Mouse (Mus musculus) heart, postnatal 0 days (tissue): Measurements from ENCODE around the gene Pcbp1.

ENCODE experiments used
- CTCF ChIP-seq: IDR thresholded peaks from 2 replicates; pipeline ENCODE4 v1.5.1; 2016; ENCODE audit warnings: antibody characterized with exemption, control low read depth, low read depth
- EP300 ChIP-seq: IDR thresholded peaks from 2 replicates; pipeline ENCODE4 v1.6.1; 2016; ENCODE audit warnings: antibody characterized with exemption, low read depth

DNA sequence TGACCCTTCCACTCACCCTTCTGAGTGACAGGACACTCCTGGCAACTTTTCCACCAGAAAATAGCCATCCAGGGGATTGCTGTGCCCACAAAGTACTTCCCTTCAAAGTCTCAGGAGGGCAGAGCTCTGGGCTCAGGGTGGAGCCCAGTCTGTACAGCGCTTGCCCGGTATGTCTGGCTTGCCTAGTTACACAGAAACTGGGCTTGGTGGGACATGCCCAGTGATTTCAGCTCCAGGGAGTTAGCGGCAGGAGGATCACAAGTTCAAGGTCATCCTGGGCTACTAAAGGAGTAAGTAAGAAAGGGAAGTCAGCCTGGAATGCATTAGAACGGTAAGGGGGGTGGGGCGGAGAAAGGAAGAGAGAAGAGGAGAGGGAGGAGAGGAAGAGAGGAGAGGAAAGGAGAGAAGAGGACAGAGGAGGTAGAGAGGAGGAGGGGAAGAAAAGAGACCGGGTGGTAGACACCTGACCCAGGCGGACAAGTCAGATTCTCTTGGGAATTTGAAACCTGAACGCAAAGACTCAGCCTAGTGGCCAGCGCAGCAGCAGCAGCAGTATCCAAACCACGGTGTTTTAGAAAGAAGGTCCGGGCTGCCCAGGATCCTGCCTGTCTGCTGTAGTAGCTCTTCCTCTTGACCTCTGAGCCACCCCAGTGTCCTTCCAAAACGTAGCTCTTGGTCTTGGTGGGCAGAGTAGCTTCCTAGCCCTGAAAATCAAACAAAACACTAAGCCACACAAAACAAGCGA is 28.9 kb downstream of the Pcbp1 start:
- TF ChIP-seq CTCF (no peak; the same call in 1 of the 2 replicates), EP300 (no peak)
